In the genomic region with DNA sequence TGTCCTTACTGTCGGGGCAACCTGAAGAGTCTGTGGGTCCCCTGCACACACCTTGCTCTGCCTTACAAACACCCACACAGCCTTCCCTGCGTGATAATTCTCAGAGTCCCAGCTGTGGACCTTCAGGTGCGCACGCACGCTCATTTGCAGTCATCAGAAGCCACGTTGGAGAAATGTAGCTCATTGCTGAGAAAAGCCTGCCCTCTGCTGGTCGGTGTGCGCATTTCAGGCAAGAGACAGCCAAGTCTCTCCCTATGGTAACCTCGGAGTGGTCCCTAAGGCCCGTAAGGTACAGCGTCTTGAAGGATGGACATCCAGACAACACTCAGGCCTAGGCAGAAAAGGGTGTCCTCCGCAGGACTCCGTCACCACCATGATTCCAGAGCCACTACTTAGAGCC, we compare ENCODE assay signal across 9 mouse cellular contexts. TPM values are rescaled to one million over a fixed set of nuclear protein-coding genes. Genes with fewer than 3 reads are reported as not detected.
DNase-seq lines count a peak whose midpoint lies in the region; ATAC-seq and TF ChIP-seq lines count a peak whose summit lies in the region.
"Had no signal": no experiment of that assay in that cellular context is flagged by ENCODE, and none has a peak within 500 bp of the region (broad histone marks: within the 10 kb centered on the region; RNA-seq: fewer than 3 reads in every experiment).

No protein-coding gene starts in this region.

- H3K36me3 ChIP-seq in ES-E14 (ENCODE audit: control insufficient read depth, insufficient read depth, low read length, poor library complexity, severe bottlenecking), result no peaks in the 10 kb centered on the region
- H3K36me3 ChIP-seq: limb, embryonic 12.5 days had no signal

- no peaks in the 10 kb centered on the region for H3K4me1 ChIP-seq in ES-E14 (ENCODE audit: control insufficient read depth in 2 of 2, insufficient read depth in 2 of 2, low read length in 2 of 2, poor library complexity in 1 of 2)
- no peaks in the 10 kb centered on the region for H3K4me1 ChIP-seq in cortical plate, adult 2 months (ENCODE audit: control insufficient read depth, insufficient read depth, low read length)
- H3K4me1 ChIP-seq: limb, embryonic 12.5 days had no signal

- ATAC-seq in activated CD4-positive, CD25-positive, alpha-beta regulatory T cell, adult 4 months, result no peak

- TF ChIP-seq POLR2A in cortical plate, adult 2 months (IDR thresholded peaks at IDR 0.05; ENCODE audit: extremely low read depth, insufficient read depth, low read length), result no peak

- H3K9me3 ChIP-seq in ES-E14 (ENCODE audit: control insufficient read depth, insufficient read depth, low read depth, low read length), result no peaks in the 10 kb centered on the region
- H3K9me3 ChIP-seq: limb, embryonic 12.5 days had no signal

- DNase-seq in ES-E14 (ENCODE audit: low read depth, low spot score), result peak; percentile 56
- peak; percentile 50 for DNase-seq in adrenal gland, adult 2 months
- peak; percentile 31 for DNase-seq in heart, adult 8-10 months (ENCODE audit: low spot score)
- peak; percentile 69 for DNase-seq in layer of hippocampus, adult 9-10 months (ENCODE audit: low spot score)
- peak; percentile 16 for DNase-seq in lung, postnatal 25 days (ENCODE audit: low spot score)
- peak; percentile 84 to 90 for DNase-seq in right cerebral cortex, postnatal 10 days (ENCODE audit: low spot score in 2 of 2)

- in situ Hi-C loops in ES-E14 (cut with MboI; ENCODE audit: low sequenced_read_pairs in 2 of 2, unreplicated experiment in 2 of 2), result no loop called here

- H3K9ac ChIP-seq in ES-E14 (ENCODE audit: insufficient read depth, low read depth, low read length, poor library complexity, severe bottlenecking), result no peak overlapping the region
- H3K9ac ChIP-seq: limb, embryonic 12.5 days had no signal

- no peak overlapping the region for H3K27ac ChIP-seq in ES-E14 (ENCODE audit: insufficient read depth, low read depth, low read length, poor library complexity, severe bottlenecking)
- no peak overlapping the region for H3K27ac ChIP-seq in cortical plate, adult 2 months (ENCODE audit: insufficient read depth, low read length)
- H3K27ac ChIP-seq: limb, embryonic 12.5 days had no signal

- TF ChIP-seq CTCF in cortical plate, adult 2 months (IDR thresholded peaks at IDR 0.05; ENCODE audit: extremely low read depth, insufficient read depth, low read length), result peak; percentile 95

- H3K4me3 ChIP-seq in ES-E14 (ENCODE audit: insufficient read depth in 1 of 2, low read depth in 1 of 2, low read length in 2 of 2, poor library complexity in 1 of 2, severe bottlenecking in 1 of 2), result no peak overlapping the region
- H3K4me3 ChIP-seq in cortical plate, adult 2 months (ENCODE audit: insufficient read depth, low read length), result no peak overlapping the region
- H3K4me3 ChIP-seq: limb, embryonic 12.5 days had no signal

TF ChIP-seq in ES-E14, 5 proteins besides CTCF, POLR2A, EP300 and RAD21:
- TF ChIP-seq ZC3H11A (IDR thresholded peaks at IDR 0.05; ENCODE audit: borderline replicate concordance, low read depth, low read length), result peak; percentile 47; the same call in 1 of the 2 replicates
- TF ChIP-seq CHD2 (IDR thresholded peaks at IDR 0.05; ENCODE audit: low read depth, low read length), result no peak
- TF ChIP-seq HCFC1 (IDR thresholded peaks at IDR 0.05; ENCODE audit: borderline replicate concordance, insufficient read depth, low read length), result no peak
- no peak for TF ChIP-seq ZNF384 (IDR thresholded peaks at IDR 0.05; ENCODE audit: low read depth, low read length)
- TF ChIP-seq MAFK (IDR thresholded peaks at IDR 0.05; ENCODE audit: insufficient read depth, low read depth, low read length), result no peak

RNA-seq across cellular contexts. Expression of a gene that starts 50.9 kb away (rescaled TPM):
- not detected in 2 replicates for total RNA-seq in ES-E14 (2012; rRNA removed)
- total RNA-seq in adrenal gland, adult 2 months (2021), result not detected
- polyA plus RNA-seq in adrenal gland, adult 2 months (2012; rRNA removed), result not detected in 2 replicates
- not detected in 2 replicates for polyA plus RNA-seq in cortical plate, adult 2 months (2012; rRNA removed)
- total RNA-seq in heart, adult 8-10 months (2022), result not detected
- not detected for polyA plus RNA-seq in activated CD4-positive, CD25-positive, alpha-beta regulatory T cell, adult 4 months (2017; shearing (Covaris generic))
- polyA plus RNA-seq: limb, embryonic 12.5 days had no signal

Comparison
In these comparisons a context has a peak if more than half of its experiments do, and no peak if none do; other contexts are left out.
1. DNase-seq: peak in every context shown above with its lines; median percentile 87 in right cerebral cortex, postnatal 10 days; 69 in layer of hippocampus, adult 9-10 months; 56 in ES-E14; 50 in adrenal gland, adult 2 months; 31 in heart, adult 8-10 months; 16 in lung, postnatal 25 days.